Mouse (Mus musculus): Measurements from ENCODE around the gene Nfkbie.

GRCm38 (mm10) chr17:45550253-45550652 is 5.2 kb upstream of the Nfkbie start:
- TF ChIP-seq EP300 (optimal IDR thresholded peaks at IDR 0.05) (no peak), CTCF (IDR thresholded peaks at IDR 0.05; ENCODE audit: low read depth) (no peak)
